Mouse (Mus musculus): ENCODE measurements around the gene Gm47841. TPM values are rescaled to one million over a fixed set of nuclear protein-coding genes. Genes with fewer than 3 reads are reported as not detected.

The Gm47841 gene
- under 1 TPM in 1 of 2 experiments, not detected in 1; 0.13 TPM for polyA plus RNA-seq (2012; fragmentation: generic; extraction: Trizol)

GRCm38 (mm10) chr15:101047194-101047555 lies at the start of gene Gm47841:
Gene Gm47841, minus strand, starts transcription at chr15:101047397.

GRCm38 (mm10) chr15:101077813-101078730 lies 30.9 kb upstream of the Gm47841 start, which contains the start of gene Fignl2:
Gene Fignl2, minus strand, starts transcription at chr15:101078567.

Other genes starting within 250 kb of the Gm47841 start
- under 1 TPM in 1 of 2 experiments, not detected in 1; 0.22 TPM for gene Scn8a, start 177.5 kb downstream of the Gm47841 start, polyA plus RNA-seq (2012; fragmentation: generic; extraction: Trizol)
- 1 to 10 TPM in 1 of 2 experiments, under 1 TPM in 1; 0.25 to 5.1 TPM for gene Fignl2, start 31.2 kb upstream of the Gm47841 start, polyA plus RNA-seq (2012; fragmentation: generic; extraction: Trizol)
- not detected for gene Ankrd33, start 68.4 kb upstream of the Gm47841 start, polyA plus RNA-seq (2012; fragmentation: generic; extraction: Trizol)
- under 1 TPM; 0.08 to 0.24 TPM for gene Acvrl1, start 81.1 kb upstream of the Gm47841 start, polyA plus RNA-seq (2012; fragmentation: generic; extraction: Trizol)
- 1 to 10 TPM in 1 of 2 experiments, under 1 TPM in 1; 0.78 to 9.3 TPM for gene Acvr1b, start 126.7 kb upstream of the Gm47841 start, polyA plus RNA-seq (2012; fragmentation: generic; extraction: Trizol)
- gene Grasp, start 176.8 kb upstream of the Gm47841 start, polyA plus RNA-seq (2012; fragmentation: generic; extraction: Trizol), result 10 to 100 TPM in 1 of 2 experiments, 1 to 10 TPM in 1; 4.5 to 10.6 TPM
- gene Nr4a1, start 206.9 kb upstream of the Gm47841 start, polyA plus RNA-seq (2012; fragmentation: generic; extraction: Trizol), result 10 to 100 TPM in 1 of 2 experiments, 1 to 10 TPM in 1; 1.4 to 12.1 TPM
- 10 to 100 TPM; 73.1 to 87.9 TPM for gene Atg101, start 236.9 kb upstream of the Gm47841 start, polyA plus RNA-seq (2012; fragmentation: generic; extraction: Trizol)
- under 1 TPM; 0.06 to 0.40 TPM for gene 6030408B16Rik, start 245.8 kb upstream of the Gm47841 start, polyA plus RNA-seq (2012; fragmentation: generic; extraction: Trizol)